Mouse (Mus musculus): ENCODE measurements around the gene Snap23.

GRCm38 (mm10) chr2:120597734-120598133 lies 30.3 kb downstream of the Snap23 start:
- TF ChIP-seq TAL1 (IDR thresholded peaks at IDR 0.05; ENCODE audit: low read length) (no peak), GATA1 (IDR thresholded peaks at IDR 0.05; ENCODE audit: low read length) (no peak)

Data from erythroblast, embryonic 14.5 days (primary cell).